Mouse (Mus musculus) spleen, postnatal 10 days (tissue): ENCODE data around the gene 1700024P04Rik.
"Not testable (repeated sequence)": the region's sequence is repeated elsewhere in the genome, so short reads cannot be mapped to it uniquely, and the experiment has no call there.

Source experiments
- DNase-seq, 2 experiments: peaks; one replicate each; pipeline ENCODE4 v3.0.0; 2021 to 2022; ENCODE audit warnings: low spot score in 2 of 2

The 1700024P04Rik gene

GRCm38 (mm10) chr13:98984465-98984864 lies at the start of gene 1700024P04Rik:
Gene 1700024P04Rik, minus strand, starts transcription at chr13:98984565.
- no peak for DNase-seq

- no peak for DNase-seq
Observed at GRCm38 (mm10) chr13:99031223-99032216, 47.2 kb upstream of the 1700024P04Rik start.

- DNase-seq: no peak
Observed at GRCm38 (mm10) chr13:99030579-99031200, 46.3 kb upstream of the 1700024P04Rik start.

DNA sequence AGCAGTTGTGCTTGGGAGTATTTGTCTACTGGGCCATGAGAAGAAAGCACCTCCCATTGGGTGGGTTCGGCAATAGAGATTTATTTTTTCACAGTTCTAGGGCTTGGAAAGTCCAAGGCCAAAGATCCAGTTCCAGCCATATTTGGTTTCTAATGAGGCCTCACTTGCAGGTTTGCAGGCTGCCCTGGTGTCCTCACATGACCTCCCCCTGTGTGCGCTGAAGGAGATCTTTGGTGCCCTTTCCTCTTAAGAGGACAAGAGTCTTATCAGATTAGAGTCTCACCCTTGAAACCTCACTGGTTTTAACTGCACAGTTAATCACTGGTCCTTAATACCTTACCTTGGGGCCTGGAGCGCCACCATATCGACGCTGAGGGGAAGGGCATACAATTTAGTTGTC lies 40.9 kb upstream of the 1700024P04Rik start:
- DNase-seq: no peak

DNA sequence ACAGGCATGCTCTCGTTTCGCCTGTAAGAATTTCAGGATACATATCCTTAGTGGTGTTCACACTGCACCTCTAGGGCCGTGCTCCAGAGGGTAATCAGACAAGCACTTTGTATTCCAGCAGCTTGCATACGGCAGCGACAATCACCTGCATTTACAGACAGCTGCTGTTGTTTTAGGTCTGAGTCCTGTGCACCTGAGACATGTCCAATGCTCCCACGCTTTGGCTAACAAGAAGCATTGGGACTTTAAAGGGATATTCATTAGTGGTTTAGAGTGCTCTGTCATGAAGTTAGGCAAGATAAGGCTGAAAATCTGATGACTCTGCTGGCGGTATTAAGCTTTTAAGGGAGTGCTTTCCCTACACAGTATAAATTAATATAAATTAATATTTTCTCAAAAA lies 37.7 kb upstream of the 1700024P04Rik start:
- DNase-seq: no peak

DNA sequence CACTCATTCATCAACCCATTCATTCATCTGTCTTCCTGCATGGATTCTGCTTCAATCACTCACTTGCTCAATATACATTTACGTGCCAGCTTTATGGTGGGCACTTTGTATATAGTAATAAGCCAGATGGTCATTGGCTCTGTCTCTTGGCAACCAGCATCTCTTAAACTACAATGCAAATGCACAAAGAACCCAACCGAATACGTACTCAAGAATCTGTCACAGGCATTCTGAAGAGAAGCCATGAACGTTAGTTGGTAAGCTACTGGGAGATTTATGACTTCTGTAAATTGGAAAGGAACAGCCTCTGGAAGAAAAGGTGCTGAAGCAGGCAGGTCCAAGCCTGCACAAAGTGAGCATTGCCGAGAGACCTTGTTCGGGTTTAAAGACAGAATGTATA lies 36.8 kb upstream of the 1700024P04Rik start:
- no peak for DNase-seq

- peak; percentile 51 to 57 for DNase-seq
Observed at GRCm38 (mm10) chr13:99019831-99020669, 35.7 kb upstream of the 1700024P04Rik start.

DNA sequence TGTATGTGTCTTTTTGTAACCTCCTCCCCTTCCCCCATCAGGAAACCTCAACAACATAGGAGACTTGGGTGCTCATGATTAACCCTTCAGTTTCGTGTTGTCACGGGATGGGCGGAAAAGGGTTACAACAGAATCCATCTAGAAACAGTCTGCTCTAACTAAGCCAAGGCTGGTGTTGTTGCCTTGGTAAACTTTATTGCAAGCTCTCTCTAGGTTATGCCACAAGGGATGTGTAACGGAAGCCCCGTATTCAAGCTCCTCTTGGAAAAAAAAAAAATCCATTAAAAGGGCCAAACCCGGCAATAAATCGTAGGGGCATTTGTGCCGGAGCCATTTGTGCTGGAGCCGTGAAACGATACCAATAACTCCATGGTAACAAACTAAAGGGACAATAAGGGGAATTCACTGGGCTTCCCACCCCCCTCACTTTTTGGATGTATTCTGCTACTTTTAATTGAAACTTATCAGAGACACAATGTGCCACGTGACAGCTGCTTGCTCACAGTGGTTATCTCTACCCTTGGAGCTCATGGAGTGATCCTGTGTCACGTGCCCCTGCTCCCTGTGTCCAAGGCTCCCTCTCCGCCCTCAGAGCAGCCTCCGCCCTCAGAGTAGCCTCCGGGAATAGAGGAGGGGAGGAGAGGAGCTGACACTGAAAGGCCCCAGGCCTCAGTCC lies 34.3 kb upstream of the 1700024P04Rik start:
- DNase-seq: peak in 1 of 2 experiments; percentile 34

- no peak for DNase-seq
Observed at GRCm38 (mm10) chr13:99016696-99017095, 32.3 kb upstream of the 1700024P04Rik start.

- no peak for DNase-seq
Observed at GRCm38 (mm10) chr13:99012891-99013290, 28.5 kb upstream of the 1700024P04Rik start.

DNA sequence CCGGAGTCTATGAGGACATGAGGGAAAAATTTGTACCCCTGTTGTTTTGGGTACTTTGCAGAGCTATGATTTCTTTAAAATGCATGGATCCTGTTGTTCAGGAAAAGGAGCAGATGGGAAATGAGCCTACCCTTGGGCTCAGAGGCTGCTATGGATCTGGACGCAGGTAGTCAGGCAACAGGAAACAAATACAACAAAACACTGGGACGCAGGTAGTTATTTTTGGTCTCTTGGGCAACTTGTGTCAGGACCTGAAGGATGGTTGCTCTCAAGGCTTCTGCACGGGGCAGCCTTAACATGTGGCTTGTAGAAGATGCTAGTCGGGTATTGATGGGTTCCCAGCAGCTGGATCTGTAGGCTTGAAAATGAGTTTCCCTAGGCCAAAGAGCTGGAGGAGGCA lies 23.6 kb upstream of the 1700024P04Rik start:
- no peak for DNase-seq

DNA sequence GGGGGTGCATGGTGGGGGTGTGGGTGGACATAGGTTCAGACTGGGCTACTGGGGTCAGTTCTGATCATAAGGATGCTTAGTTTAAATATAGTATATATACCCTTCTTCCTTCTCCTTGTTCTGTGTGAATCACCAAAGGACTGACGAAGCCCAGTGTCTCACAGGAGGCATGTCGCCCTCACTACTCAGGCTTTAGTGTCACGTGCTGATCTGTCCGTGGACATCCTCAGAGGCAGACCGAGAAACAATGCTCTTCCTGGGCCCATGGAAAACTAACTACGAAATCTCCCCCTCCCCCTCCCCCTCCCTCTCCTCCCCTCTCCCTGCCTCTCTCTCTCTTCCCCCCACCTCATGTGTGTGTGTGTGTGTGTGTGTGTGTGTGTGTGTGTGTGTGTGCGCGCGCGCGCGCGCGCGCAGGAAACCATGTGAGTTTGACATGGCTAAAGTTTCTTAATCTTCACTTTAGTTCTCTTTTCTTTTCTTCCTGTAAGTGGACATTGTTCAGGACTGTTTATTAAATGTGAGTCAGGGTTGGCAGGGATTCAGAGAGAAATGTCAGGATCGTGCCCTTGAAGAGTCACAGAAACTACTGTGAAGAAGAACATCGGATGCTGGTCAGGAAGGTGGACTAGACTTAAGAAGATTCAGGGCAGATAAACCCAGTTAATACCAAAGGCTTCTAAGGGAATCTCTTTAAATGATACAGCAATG lies 22.2 kb upstream of the 1700024P04Rik start:
- DNase-seq: no peak

- not testable (repeated sequence) for DNase-seq
Observed at GRCm38 (mm10) chr13:99001652-99002051, 17.3 kb upstream of the 1700024P04Rik start.

DNA sequence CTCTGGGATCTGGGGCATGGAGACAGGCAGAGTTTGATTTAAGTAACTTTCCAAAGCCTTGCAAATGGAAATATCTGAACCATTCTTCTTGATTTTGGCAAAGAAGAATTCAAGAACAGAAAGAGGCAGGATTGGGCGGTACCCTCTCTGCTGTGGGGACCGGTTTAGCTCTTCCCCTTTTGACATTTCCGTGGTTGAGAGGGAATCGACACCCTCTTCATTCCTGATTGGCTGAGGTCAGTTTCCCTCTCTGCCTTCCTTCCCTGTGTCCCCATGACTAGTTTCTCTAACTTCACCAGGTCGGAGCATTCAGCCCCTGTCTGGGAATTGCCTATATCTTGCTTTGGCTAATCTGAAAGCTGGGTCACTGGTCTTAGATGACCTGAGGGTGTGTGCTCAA lies 12.7 kb upstream of the 1700024P04Rik start:
- DNase-seq: no peak

GRCm38 (mm10) chr13:98977070-98977785 lies 7.1 kb downstream of the 1700024P04Rik start:
- no peak for DNase-seq

- not testable (repeated sequence) for DNase-seq
Observed at GRCm38 (mm10) chr13:98976022-98976421, 8.3 kb downstream of the 1700024P04Rik start.

DNA sequence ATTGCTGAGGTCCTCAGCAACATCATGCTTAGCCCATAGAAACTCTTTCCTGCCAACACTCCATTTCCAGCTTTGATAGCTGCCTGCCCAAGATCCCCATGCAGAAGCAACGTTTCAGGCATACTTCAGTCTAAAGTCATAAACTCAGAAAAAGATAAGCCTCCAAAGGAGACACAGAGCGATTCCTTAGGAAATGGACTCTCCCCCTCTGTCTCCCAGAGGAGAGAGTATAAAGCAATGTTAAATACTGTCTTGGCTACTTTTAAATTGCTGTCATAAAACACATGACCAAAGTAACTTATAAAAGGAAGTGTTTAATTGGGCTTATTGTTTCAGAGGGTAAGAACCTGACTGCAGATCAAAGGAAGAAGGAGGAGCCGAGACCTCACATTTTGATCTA lies 12.3 kb downstream of the 1700024P04Rik start:
- no peak for DNase-seq

GRCm38 (mm10) chr13:98971641-98972040 lies 12.7 kb downstream of the 1700024P04Rik start:
- DNase-seq: no peak

DNA sequence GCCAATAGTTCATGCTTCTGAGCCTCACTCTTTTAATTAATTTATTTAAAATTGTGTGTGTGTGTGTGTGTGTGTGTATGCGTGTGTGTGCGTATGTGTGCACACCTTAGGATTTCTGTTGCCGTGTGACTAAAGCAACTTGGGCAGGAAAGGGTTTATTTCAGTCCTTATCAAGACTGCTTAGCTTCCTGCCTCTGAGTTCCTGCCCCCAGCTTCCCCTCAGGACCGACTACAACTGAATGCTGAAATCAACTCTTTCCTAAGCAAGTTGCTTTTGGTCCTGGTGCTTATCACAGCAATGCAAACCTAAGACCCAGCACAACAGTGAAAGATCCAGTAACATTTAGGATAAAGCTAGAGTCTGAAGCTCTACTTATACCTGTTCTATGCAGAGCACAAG lies 15.8 kb downstream of the 1700024P04Rik start:
- no peak for DNase-seq

DNA sequence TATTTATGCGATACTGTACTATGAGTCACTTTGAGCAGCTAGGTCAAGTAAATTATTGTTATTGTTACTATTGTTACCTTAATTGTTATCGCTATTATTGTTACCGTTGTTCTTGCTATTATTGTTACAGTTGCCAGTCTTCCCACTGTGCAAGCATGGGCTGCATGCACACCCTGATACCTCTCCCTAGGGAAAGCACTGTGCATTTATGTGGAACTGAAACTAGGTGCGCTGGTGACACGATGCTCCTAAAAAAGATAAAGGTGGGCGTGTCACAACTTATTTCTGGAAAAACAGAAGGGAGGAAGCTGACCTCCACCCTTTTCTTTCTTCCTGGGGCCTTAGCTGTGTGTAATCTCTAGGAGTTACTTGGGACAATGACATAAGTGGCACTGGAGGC lies 16.4 kb downstream of the 1700024P04Rik start:
- no peak for DNase-seq
